Mouse (Mus musculus) cerebellum, postnatal 25 days (tissue): ENCODE results near the gene Fam169b.
"Not testable (repeated sequence)": the region's sequence is repeated elsewhere in the genome, so short reads cannot be mapped to it uniquely, and the experiment has no call there.

Experiments
- DNase-seq, 2 experiments: peaks; one replicate each; pipeline ENCODE4 v3.0.0; 2021; ENCODE audit warnings: mixed read lengths in 2 of 2

Fam169b gene

DNA sequence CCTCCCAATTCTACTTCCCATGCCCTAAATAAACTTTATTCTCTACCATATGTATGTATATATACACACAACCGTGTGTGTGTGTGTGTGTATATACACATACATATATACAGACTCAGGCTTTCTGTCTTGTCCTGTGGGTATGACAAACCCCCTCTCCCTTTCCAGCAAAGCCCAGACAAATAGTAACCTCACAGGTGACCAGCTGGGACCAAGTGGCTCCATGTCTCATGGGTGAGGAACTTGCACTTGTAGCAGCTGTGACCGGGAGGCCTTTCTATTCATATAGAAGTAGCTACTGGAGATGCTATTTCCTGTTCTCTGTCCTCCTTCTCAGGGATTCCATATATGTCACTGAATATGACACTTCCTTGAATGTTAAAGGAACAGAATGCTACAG, 13.9 kb downstream of the Fam169b start:
- no peak for DNase-seq

DNA sequence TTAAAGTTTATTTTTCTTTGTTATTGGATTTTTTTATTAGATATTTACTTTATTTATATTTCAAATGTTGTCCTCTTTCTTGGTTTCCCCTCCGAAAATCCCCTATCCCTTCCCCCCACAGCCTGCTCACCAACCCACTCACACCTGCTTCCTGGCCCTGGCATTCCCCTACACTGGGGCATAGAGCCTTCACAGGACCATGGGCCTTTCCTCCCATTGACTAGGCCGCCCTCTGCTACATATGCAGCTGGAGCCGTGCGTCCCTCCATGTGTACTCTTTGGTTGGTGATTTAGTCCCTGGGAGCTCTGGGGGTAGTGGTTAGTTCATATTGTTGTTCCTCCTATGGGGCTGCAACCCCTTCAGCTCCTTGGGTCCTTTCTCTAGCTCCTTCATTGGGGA, 14.4 kb downstream of the Fam169b start:
- DNase-seq, result not testable (repeated sequence)

DNA sequence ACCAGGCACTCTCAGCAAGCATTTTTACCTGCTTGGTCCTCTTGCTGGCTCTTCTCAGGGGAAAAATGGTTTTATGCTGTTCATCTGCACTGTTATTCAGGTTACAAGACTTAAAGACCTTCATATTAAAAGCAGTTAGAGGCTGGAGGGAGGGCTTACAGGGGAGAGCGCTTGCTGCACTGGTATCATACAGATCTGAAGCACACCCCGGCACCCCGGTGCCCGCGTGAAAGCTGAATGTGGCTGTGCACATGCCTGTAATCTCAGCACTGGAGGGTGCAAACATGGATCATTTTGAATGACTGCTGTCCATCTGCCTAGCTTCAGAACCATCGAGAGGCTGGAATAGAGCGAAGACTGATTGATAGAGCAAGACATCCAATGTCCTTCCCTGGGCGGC, 15.4 kb downstream of the Fam169b start:
- DNase-seq, result no peak

DNA sequence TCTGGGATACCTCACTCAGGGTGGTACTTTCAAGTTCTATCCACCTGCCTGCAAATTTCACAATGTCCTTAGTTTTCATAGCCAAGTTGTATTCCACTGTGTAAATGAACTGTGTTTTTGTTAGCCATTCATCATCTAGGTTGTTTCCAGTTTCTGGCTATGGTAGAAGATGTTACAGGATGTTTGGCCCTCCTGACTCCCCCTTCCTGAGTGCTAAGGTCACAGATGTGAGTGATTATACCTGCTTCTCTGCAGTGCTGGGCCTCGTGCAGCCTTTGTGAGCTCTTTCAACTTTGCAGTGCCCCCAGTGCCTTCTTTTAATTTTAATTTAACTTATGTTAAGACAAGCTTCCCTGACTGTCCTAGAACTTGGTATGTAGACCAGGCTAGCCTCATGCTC, 18.0 kb downstream of the Fam169b start:
- DNase-seq, result no peak

DNA sequence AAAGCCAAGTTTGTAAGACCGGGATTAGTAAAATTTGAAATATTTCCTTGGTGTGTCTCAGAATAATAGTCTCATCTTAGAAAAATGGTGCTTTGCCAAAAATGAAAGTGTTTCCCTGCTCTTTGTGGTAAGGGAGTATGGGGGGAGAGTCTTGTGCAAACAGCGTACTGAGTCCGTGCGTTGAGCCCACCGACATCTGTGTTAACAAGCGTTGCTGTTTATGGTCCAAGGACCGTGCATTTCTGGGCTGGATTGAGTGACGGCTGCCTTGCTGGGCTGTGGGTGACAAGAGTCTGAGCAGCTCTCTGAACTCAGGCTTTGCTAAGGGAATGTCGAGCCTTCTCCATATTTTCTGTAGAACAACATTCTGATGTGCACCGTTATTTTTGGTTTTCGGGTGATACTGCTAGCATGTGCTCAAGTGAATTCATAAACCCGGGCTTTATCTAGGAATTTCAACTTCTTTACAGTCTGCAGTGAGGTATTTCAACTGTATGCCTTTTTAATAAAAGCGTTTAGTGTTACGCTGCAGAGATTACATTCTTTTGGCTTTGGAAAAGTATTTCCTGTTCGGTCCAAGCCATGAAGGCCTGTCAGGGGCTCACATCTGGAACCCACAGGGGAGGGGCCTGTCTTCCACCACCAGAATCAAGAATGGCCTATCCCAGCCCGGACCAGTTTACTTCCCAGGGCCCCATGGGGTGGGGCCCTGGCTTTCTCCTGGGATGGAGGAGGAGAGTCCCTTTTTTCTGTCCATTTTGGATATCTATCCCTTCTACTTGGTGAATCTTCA, 20.6 kb downstream of the Fam169b start:
- no peak for DNase-seq

GRCm38 (mm10) chr7:68296487-68296886, 22.8 kb downstream of the Fam169b start:
- DNase-seq, result no peak

DNA sequence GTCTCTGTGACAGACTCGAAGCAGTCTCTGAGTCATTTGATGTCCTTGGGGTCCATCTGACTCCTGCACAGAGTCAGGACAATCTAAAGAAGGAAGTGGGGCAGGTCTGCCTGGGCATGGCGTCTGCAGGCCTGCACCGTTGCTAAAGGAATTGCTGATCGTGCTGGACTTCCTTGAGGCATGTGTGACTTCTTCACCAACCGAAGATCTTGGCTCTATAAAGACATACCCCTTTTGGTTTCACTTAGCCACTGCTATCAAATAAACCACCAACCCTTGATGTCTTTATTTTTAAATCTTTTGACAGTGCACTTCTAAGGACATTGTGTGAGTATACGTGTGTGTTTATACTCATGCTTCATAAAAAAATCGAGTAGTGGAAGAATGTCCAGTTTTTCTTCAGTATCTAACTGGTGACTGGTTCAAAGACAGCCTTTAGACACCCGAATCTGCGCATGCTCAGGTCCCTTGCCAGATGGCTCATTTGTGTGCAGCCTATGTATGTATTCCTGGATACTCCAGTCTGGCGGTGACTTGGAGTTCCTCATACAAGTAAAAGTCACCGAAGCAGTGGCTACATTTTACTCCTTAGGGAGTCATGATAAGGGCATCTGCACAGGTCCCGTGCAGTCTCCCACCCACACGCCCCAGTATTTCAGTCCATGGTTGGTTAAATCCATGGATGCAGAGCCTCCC, 24.9 kb downstream of the Fam169b start:
- no peak for DNase-seq

GRCm38 (mm10) chr7:68301160-68301559, 27.5 kb downstream of the Fam169b start:
- DNase-seq, result no peak

- DNase-seq, result peak; percentile 72 to 78
These were observed 29.2 kb downstream of the Fam169b start for GRCm38 (mm10) chr7:68302586-68303433.

DNA sequence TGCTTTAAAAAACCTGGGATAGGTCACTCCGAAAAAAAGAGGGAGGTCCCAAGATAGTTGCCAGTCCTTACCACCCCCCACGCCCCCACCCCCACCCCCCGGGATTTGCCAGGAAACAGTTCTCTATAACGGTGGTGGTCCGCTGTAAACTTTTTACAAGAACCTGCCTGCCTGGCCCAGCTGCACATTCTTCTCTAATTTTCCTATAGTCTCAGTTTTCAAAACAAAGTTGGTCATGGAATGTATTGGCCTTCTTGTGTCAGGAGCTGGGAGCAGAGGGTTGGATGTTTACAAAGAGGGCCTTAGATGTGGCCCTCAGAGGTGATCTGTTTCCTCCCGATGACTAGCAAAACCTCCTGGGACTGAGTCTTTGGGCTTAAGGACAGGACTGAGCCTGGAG, 30.0 kb downstream of the Fam169b start:
- no peak for DNase-seq

DNA sequence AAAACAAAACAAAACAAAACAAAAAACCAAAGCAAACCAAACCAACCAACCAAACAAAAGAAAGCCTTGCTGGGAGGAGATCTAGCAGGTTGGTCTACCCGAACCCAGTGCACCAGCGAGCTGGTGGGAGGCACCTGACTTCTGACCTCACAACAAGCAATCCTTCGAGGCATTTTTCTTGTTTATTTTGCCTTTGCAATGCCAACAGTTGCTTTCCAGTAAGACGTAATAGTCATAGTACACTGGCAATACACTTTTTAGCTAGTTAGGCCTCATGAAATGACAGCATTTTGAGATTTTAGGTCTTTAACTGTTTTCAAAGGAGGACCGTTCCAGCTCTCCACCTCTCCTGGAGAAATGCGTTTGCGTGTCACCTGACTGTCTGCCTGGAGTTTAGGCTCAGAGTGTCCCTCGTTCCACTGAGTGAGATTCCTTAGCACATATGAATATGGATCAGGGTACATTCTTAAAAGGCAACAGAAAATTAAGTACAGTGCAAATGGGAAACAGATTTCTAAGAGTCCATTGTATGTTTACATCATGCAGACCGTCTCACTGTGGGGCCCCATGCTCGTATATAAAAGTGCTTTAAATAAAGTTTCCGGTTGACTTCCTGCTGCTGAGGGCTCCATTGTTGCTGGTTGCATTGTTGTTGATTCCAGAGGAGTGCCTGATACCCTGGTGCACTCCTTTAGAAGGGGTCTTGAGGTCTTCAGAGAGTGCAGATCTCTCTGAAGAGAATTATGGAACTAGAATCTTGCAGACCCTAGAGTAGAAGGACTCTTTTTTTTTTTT, 32.3 kb downstream of the Fam169b start:
- no peak for DNase-seq

GRCm38 (mm10) chr7:68306756-68307155, 33.1 kb downstream of the Fam169b start:
- no peak for DNase-seq

DNA sequence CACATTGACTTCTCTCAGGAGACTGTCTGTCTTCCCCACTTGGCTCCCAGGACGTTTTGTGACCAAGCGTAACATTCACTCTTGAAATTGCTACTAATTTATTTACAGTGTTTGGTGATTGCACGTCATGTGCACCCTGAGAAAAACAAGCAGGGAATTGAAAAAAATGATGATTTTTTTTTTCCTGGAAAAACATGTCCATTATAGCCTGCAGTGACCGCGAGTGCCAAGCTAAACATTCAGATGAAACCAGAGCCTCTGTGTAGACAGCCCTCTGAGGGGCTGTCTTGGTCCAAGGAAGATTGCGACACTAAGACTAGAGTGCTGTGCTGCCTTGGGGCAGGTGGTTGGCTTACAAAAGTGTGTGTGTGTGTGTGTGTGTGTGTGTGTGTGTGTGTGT, 37.8 kb downstream of the Fam169b start:
- DNase-seq, result no peak

- peak; percentile 40 to 50 for DNase-seq
These were observed 38.8 kb downstream of the Fam169b start for GRCm38 (mm10) chr7:68312395-68312794.

- no peak for DNase-seq
These were observed 39.6 kb downstream of the Fam169b start for GRCm38 (mm10) chr7:68313038-68313782.

- peak; percentile 46 to 53 for DNase-seq
These were observed 40.6 kb downstream of the Fam169b start for GRCm38 (mm10) chr7:68314286-68314685.

DNA sequence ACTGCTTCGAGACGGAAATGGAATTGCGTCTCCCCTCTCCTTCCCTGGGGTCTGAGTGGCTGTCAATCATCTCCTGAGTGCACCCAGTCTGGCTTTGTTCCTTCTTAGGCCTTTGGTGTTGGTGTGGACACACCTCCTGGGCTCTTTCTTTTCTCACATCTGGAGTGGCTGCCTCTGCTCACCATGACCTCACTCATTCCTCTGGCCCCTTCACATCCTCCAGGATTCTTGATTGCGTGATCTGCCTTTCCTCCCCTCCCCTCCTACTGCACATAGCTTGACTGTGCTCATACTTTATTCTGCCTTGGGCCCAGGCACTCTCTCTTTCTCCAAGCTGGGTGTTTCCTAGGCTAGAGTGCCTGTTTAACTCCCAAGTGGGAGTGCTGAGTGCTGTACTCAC, 41.4 kb downstream of the Fam169b start:
- DNase-seq, result no peak

- DNase-seq, result peak; percentile 80 to 82
These were observed 44.6 kb downstream of the Fam169b start for GRCm38 (mm10) chr7:68318006-68318788.

GRCm38 (mm10) chr7:68318979-68319378, 45.3 kb downstream of the Fam169b start:
- DNase-seq, result no peak

GRCm38 (mm10) chr7:68320078-68320810, 46.6 kb downstream of the Fam169b start:
- no peak for DNase-seq
